Mouse (Mus musculus): ENCODE results near the gene Gng12. TPM values are rescaled to one million over a fixed set of nuclear protein-coding genes. Genes with fewer than 3 reads are reported as not detected.

The Gng12 gene
- polyA plus RNA-seq, 1 experiment from 2014 or later, result 26.4 TPM

GRCm38 (mm10) chr6:67060057-67060456 lies 163.9 kb downstream of the Gng12 start:
- Histone ChIP-seq H3K9me3 (replicated peaks) (no peaks in the 10 kb centered on the region), H3K9ac (no peak overlapping the region), H3K4me3 (replicated peaks) (no peak overlapping the region), H3K4me2 (no peak overlapping the region), H3K36me3 (no peaks in the 10 kb centered on the region), H3K27ac (no peak overlapping the region), H3K27me3 (no peaks in the 10 kb centered on the region), H3K4me1 (replicated peaks) (peaks cover 42% of the 10 kb centered on the region)
- ATAC-seq (ENCODE audit: low read depth) (no peak), DNase-seq (no peak)
- WGBS (ENCODE audit: insufficient replicate concordance), result 67% methylated on average over 5 of the region's 5 CpGs

GRCm38 (mm10) chr6:67069219-67069762 lies 173.1 kb downstream of the Gng12 start:
- Histone ChIP-seq H3K4me3 (replicated peaks) (no peak overlapping the region), H3K9me3 (replicated peaks) (no peaks in the 10 kb centered on the region), H3K4me1 (replicated peaks) (peaks cover 7% of the 10 kb centered on the region; the same call in 1 of the 2 replicates), H3K4me2 (peak overlapping the region; percentile 2; the same call in 1 of the 2 replicates), H3K9ac (no peak overlapping the region), H3K27ac (no peak overlapping the region), H3K27me3 (no peaks in the 10 kb centered on the region), H3K36me3 (no peaks in the 10 kb centered on the region)
- WGBS (ENCODE audit: insufficient replicate concordance), result 42% methylated on average over 8 of the region's 8 CpGs
- ATAC-seq (ENCODE audit: low read depth) (no peak; the same call in 1 of the 2 replicates), DNase-seq (no peak)

DNA sequence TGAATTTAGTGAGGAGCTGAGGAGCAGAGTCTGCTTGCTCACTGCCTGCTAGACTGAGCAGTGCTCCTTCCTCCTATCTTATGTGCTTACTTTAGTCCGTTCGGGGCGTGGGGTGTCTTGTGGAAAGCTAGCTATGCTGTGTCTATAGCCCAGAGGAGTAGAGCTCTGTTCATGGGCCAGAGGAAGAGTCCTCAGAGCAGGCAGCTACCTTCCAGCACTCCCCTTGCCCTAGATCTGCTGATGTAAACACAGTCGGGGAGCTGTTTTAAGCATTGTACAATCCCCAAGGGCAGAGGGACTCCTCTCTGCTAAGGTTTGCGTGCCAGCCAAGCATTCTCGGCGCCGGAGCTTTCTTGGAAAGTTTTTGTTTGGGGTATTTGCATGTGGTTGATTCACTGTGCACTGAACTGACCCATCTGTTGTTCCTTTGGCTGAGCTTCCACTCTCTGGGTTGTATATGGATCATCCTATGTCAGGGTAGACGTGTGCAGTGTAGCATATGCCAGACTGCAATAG lies 173.7 kb downstream of the Gng12 start:
- peak; percentile 47; the same call in 1 of the 2 replicates for ATAC-seq (ENCODE audit: low read depth)
- WGBS (ENCODE audit: insufficient replicate concordance), result 49% methylated on average over 9 of the region's 9 CpGs
- no peak overlapping the region for H3K27ac ChIP-seq

More for the DNA sequence above, 173.7 kb downstream of the Gng12 start:
- no peaks in the 10 kb centered on the region for H3K36me3 ChIP-seq
- no peaks in the 10 kb centered on the region for H3K9me3 ChIP-seq (replicated peaks)
- H3K4me3 ChIP-seq (replicated peaks), result no peak overlapping the region
- H3K27me3 ChIP-seq, result no peaks in the 10 kb centered on the region
- peak overlapping the region; percentile 2 for H3K4me2 ChIP-seq
- H3K4me1 ChIP-seq (replicated peaks), result peaks cover 7% of the 10 kb centered on the region; the same call in 1 of the 2 replicates
- no peak for DNase-seq
- no peak overlapping the region for H3K9ac ChIP-seq

Other genes starting within 250 kb of the Gng12 start
- gene Vmn1r35, start 210.5 kb upstream of the Gng12 start, polyA plus RNA-seq (2015; fragmentation: Nextera tagmentation; extraction: Ambion mirVana), result not detected in 2 replicates
- gene Vmn1r36, start 177.2 kb upstream of the Gng12 start, polyA plus RNA-seq (2015; fragmentation: Nextera tagmentation; extraction: Ambion mirVana), result not detected in 2 replicates
- not detected in 2 replicates for gene Vmn1r37, start 167.0 kb upstream of the Gng12 start, polyA plus RNA-seq (2015; fragmentation: Nextera tagmentation; extraction: Ambion mirVana)
- not detected in 2 replicates for gene Vmn1r38, start 113.8 kb upstream of the Gng12 start, polyA plus RNA-seq (2015; fragmentation: Nextera tagmentation; extraction: Ambion mirVana)
- not detected in 2 replicates for gene Vmn1r39, start 85.8 kb upstream of the Gng12 start, polyA plus RNA-seq (2015; fragmentation: Nextera tagmentation; extraction: Ambion mirVana)
- gene Gadd45a, start 141.1 kb downstream of the Gng12 start, polyA plus RNA-seq (2015; fragmentation: Nextera tagmentation; extraction: Ambion mirVana), result 91.1 and 99.5 TPM in 2 replicates

Data from liver, embryonic 13.5 days (tissue).